Mouse (Mus musculus) regulatory T cell (primary cell): ENCODE results near the gene Mrtfa.

ENCODE experiments used
- in situ Hi-C: fragments of 300-600 bp; cut with MboI, MseI; formaldehyde crosslinking; loops from one replicate; pipeline ENCODE4 v1.15.1; 2025; ENCODE audit warnings: high pct_unique_total_duplicates

Mrtfa gene

DNA sequence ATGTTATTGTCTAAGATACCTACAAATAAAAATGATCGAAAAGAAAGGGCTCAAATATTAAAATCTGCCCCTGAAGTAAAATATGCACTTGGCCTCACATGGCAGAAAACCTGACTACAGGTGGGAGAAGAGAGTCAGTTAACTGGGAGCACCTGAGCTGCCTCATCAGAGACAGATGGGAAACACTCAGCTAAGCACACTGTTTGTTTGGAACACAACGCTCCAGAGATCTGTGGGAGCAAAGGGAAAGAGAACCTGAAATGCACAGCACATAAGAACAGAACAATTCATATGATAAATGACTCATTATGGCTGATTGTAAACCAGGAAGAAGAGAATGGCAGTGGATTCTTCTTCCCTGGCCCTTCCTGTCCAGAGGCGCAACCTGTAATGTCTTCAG, 87.1 kb downstream of the Mrtfa start:
- in situ Hi-C loops: no loop called here

DNA sequence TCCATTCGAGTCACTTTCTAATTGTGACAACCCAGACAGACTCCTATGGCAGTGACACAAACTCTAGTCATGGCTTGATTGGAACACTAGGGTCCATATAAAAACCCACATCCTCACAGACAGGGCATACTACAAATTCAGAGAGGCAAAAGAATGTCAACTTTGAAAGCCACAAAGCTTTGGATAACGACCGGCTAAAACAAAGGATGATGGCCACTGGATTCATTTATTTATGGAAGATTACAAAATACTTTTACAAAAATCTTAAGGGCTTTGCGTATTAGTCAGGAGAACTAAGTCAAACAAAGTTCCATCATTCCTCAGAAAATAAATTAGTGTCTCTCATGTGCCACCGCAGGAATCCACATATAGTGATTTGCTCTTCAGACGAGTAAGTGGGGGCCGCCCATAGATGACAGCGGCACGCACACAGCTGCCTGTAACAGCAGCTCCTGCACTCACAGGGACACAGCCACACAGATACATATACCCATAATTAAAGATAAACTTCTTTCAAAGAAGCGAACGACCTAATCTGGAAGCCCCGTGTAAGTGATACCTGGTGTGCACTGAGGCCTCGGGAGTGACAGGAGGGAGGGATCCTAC, 88.2 kb downstream of the Mrtfa start:
- in situ Hi-C loops: no loop called here

DNA sequence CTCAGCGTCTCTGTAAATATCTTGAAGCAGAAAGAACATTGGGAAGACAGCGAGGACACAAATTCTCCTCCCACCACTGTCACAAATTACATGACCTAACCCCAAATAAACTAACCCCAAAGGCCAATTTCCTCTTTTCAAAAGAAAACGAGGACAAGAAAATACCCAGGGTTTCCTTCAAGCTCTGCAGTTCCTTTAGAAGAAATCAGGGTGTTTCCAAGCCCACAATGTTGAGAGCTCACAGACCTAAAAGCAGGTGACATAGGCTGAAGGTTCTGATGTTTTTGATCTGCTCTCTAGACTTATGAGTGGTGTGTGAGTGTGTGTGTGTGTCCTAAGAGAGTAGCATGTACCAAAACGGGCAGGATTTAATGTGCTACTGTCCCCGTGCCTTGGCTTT, 89.2 kb downstream of the Mrtfa start:
- in situ Hi-C loops: no loop called here

DNA sequence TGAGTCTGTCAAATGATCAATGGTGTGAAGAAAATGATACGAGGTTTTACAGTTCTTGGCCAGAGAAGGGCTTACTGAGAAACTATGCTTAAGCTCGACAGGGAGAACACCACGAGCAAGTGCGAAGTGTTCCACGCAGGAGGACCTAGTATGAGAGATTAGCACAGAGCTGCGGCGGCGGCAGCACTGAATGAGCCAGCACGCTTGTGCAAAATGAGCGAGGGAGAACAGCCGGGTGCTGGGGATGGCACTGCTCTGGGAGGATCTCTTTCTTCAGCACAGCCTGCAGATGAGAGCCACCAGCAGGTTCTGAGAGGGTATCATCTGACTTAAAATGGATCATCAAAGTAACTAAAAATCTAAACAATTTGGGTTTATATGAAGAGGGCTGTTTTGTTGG, 91.3 kb downstream of the Mrtfa start:
- in situ Hi-C loops: no loop called here

DNA sequence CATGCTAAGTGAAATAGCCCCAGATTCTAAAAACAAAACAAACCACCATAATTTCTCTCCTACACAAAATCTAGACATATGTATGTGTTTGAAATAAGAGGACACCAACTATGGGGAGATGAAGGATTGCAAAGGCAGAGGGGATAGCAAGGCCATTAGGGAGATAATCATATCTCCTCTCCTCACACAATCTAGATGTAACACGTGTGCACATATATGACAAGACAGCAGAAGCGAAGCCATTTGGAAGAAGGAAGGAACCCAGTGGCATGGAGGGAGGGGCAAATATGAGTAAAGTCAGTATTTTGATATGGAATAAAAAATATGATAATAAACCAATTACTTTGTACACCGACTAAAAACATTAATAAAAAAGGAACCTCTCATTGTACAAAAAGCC, 91.9 kb downstream of the Mrtfa start:
- in situ Hi-C loops: no loop called here

DNA sequence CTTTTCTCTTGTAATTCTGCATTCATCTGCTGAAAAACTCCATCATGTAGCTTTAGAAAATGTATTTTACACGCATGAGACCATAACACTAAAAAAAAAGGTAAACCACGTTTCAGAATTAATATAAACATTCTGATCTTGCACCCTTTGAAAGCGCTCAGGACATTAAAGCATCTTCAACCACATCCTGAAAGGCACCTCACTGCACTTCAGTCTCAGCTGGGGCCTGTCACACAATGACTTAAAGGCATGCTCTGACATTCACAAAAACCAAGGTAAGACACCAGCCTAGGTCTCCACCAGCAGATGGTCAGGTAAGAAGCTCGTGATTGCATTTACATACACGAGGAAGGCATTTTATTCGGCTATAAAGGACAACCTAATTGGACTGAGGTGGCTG, 92.7 kb downstream of the Mrtfa start:
- in situ Hi-C loops: no loop called here

DNA sequence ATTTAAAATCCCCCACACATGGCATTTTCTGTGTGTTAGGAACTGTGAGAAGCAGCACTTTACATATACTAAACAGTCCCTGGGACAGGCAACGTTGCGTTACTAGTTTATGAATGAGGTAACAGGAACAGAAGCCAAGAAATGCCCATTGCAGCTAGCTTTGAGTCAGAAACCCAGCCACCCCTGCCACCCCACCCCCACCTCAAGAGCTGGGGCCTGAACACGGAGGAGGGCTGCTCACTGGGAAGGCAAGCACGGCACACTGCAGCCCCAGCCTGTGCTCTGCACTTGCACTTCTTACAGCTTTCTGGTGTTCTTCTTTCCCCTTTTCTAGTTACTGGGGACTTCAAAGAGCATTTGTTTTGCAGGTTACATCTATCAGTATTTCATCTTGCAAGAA, 93.1 kb downstream of the Mrtfa start:
- in situ Hi-C loops: no loop called here

DNA sequence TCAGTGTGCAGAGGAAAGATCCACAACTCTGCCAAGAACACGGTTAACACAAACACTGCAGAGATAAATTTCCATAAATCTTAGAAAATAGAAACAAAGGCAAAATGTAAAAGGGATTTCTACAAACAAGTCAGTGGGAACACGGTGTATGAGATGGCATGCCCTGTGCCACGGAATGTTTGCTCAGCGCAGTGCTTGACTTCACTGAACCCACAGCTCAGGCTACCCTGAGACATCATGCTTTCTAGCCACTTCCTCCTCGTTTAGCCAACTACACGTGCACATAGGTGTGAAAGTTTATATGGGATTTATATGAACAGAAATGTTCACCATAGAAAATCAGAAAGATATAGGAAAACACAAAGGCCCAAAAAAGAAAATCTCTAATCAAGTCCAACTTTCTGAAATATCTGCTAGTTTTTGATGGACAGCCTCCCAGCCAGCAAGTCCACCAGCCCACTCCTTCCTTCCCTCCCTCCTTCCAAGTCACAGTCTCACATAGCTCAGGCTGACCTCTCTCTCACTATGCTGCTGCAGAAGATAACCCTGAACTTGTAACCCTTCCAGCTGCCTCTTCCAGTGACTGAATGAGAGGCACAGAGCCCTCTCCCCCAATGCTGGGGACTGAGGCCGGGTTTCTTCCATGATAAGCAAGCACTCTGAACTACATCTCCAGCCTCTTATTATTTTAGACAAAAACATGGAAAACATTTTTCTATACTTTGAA, 94.1 kb downstream of the Mrtfa start:
- in situ Hi-C loops: no loop called here

DNA sequence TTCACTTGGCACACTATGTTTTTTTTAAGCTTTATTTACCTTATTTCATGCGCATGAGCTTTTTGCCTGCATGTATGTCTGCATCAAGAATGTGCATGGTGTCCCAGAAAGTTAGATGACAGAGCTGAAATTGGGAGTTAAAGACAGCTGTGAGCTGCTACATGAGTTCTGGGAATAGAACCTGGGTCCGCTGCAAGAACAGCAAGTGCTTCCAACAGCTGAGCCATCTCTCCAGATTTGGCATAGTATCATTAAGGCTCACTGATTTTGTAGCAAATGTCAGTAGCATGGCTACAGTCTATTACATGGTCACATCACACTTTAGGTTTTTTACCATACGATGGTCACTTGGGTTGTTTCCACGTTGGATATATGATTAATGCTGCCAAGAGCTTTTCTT, 97.5 kb downstream of the Mrtfa start:
- in situ Hi-C loops: no loop called here

DNA sequence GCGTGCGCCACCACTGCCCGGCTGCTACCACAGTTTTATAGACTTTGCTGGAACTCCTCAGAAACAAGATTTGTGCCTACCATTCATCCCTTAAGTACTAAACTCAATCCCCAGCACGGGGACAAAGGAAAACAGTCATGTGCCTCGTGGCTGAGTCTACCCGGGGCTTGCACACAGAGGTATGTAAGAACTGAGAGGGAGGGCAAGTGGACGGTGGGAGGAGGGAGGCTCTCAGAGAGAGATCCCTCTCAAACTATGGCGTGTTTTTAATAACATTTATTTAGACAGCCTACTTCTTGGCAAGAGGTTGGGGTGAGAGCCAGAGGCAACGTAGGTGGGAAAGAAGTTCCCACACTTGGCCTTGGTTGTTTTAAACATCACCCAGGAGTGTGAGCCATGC, 98.8 kb downstream of the Mrtfa start:
- in situ Hi-C loops: no loop called here

DNA sequence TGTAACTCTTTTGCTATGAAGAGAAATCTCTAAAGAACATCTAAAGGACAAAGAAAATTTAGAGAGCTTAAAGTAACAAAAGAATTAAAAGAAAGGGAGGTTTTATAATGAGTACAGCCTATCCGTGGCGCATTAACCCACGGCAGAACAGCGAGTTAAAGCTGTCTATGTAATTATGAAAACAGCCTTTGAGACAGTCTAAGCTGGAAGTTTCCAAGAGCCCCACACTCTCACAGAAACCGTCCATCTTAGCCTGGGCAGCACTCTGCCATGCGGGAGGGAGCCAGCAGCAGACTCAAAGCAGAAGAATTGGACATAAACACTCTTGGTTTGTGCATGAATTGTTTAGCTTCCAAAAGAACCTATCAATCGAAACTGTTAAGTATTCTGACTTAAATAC, 103.0 kb downstream of the Mrtfa start:
- in situ Hi-C loops: no loop called here

DNA sequence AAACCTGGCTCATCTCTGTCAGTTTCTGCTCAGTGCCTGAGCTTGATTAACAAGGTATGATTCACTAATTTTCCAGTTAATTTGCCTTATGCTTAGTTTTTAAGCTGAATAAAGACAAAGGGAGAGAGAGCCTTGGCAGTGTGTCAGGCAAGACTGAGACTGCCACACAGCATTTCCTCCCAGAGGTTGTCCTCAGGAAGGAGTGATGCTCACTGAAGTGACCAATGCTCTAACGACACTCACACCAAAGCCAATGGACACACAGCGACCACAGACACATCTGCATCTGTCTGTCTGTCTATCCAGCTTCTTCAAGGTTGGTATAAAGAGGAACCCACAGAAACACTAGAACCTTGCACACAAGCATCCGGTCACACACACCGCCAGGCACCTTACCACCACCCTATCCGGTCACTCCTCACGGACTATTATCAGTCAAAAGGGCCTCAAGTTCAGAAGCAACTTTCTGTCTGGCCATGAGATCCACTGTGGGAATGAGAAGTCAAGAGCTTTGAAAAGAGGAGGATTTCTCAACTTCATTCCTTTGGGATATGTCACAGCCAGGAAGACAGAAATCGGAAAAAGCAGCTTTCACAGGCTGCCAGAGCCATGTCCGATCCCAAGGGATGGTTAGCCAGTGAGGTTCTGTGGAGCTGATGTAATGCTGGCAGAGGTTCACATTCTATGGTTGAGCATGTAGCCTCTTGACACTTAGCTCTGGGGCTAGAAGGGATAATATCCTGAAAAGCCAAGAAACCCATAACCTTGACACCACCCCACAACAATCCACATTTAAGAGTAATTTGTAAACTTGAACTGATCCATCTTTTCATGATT, 103.7 kb downstream of the Mrtfa start:
- in situ Hi-C loops: no loop called here

DNA sequence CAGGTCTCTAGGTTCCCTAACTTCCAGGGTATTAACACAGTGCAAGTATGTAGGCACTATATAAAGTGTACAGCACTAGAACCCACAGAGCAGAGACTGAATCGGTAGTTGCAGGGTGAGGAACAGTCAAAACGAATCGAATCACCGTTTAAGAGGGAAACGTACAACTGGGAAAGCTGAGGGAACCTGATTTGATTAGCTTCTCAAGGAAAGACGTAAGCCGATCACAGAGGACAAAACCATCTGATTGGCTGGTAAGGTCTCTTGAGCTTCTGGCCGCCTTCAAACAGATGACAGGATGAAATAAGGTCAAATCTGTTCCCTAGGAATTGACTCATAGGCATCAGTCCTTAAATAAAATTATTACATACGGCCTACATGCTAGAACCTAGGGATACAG, 106.7 kb downstream of the Mrtfa start:
- in situ Hi-C loops: no loop called here

DNA sequence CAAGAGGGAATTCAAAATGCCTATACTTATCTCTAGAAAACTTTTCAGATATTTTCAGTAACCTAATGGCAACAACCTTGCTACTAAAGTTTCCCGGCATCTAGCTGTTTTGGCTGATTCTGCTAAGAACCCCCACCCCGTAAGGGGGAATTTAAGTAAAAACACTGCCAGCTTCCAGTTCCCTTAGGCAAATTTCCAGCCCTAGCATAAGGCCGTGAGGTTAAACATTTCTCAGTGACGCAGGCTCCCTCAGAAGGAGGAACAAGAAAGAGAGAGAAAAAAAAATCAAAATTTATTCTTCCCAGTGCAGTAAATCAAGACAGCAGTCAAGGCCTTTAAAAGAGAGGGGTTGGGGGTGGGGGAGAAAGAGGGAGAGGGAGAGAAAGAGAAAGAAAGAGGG, 107.3 kb downstream of the Mrtfa start:
- in situ Hi-C loops: no loop called here

DNA sequence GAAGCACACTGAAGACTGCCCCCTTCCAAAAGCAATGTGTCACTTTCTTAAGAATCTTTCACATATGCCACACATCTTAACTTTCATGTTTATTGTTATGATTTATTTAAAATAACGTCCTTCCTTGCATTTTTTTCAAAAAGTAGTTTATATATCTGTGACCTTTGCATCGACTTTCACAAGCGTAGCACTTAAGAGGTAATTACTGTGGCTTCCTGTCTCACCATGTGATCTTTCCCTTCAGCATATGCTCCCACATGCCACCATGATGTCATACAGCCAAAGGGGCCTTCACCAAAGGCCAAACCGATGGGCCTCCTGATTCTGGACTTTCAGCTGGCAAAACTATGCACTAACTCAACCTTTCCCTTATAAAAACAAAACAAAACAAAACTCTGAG, 109.3 kb downstream of the Mrtfa start:
- in situ Hi-C loops: no loop called here

DNA sequence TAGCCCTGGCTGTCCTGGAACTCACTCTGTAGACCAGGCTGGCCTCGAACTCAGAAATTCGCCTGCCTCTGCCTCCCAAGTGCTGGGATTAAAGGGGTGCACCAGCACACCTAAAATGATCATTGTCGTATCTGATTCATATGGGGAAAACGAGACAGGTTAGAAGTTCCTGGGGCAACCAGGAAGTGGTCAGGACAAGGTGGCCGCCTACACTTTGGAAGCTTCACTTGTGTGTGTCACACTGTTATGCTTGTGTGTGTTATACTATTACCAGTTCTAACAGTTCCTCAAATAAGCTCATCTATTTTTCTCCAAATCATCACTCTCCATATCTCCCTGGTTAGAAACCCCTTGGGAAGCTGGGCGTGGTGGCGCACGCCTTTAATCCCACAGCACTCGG, 110.2 kb downstream of the Mrtfa start:
- in situ Hi-C loops: no loop called here

DNA sequence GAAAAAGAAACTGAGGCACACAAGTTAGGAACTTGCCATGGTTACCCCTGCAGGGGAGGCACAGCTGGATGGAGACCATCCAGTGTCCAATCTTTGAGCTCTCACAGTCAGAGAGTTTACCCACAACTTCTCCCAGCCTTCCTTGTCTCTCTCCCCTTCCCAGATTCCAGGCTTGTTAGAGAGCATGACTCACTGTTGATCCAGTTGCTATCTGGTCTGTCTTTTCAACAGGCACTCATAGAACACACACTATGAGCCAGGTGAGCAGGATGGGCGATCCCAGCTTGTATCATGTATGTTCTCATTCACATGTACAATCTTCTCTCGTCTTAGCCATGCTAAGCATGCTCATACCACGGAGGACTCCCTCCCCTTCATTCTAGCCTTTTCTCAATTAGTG, 111.3 kb downstream of the Mrtfa start:
- in situ Hi-C loops: no loop called here

DNA sequence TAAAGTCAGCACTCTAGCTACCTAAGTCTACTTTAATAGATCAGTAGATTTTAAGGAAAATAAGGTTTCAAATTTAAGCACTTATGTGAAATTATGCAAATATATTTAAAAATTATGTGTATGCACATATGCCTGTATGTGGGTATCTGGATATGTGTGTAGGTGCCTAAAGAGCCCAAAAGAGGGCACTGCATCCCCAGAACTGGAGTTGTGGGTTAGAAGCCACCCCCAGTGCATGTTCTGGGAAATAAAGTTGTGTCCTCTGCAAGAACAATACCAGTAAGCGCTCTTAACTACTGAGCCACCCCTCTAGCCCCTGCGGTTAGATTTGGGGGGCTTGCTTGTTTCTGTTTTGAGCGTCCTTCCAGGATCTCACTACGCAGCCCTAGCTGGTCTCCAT, 113.0 kb downstream of the Mrtfa start:
- in situ Hi-C loops: no loop called here

DNA sequence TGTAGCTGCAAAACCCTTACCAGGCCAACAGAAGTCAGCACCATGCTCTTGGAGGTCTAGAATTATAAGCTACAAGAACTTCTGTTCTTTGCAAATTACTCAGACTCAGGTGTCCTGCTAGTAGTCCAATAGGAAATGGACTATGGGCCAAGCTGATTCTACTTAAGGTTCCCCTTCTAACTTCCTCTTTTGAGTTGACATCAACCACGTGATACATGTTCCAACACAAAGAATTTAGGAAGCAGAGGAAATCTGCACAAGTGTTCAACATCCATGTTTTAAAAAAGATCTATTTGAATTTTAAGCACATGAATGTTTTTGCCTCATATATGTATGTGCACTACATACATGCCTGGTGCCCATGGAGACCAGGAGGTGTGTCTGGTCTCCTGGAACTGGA, 116.0 kb downstream of the Mrtfa start:
- in situ Hi-C loops: loop anchor here (5.0 kb wide), 1 partner anchor 123 kb away; no protein-coding TSS in a partner anchor

DNA sequence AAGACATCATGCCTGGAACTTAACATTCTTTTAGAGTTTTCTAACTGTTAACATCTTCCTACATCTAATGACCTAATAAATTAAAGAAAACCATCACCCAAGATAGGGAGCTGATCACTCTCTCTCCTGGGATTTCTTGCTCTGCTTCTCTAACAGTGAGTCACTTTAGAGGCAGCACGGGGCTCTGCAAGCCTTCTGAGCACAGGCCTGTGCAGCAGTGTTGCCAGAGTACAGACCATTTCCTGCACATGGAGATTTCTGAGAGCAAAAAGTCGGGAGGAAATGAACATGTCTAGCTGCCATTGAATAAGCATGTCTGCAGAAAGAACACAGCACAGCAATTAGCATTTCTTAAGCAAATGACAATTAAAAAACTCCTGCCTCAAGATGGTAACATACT, 116.8 kb downstream of the Mrtfa start:
- in situ Hi-C loops: loop anchor here (5.0 kb wide), 1 partner anchor 124 kb away; no protein-coding TSS in a partner anchor

DNA sequence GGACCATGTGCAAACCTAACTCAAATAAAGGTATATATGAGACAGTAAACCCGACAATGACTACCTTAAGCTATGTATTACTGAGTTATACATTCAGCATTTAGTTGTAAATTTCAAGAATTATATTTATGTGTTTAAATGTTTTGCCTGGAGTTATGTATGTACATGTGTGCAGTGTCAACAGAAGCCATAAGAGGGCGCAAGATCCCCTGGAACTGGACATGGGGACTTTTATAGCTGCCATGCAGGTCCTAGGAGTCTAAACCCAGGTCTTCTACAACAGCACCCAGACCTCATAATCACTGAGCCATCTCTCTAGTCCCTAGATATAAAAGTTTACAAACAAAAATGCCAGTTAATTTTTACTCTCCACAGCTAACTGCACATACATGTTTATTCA, 117.8 kb downstream of the Mrtfa start:
- in situ Hi-C loops: loop anchor here (5.0 kb wide), 1 partner anchor 125 kb away; no protein-coding TSS in a partner anchor

DNA sequence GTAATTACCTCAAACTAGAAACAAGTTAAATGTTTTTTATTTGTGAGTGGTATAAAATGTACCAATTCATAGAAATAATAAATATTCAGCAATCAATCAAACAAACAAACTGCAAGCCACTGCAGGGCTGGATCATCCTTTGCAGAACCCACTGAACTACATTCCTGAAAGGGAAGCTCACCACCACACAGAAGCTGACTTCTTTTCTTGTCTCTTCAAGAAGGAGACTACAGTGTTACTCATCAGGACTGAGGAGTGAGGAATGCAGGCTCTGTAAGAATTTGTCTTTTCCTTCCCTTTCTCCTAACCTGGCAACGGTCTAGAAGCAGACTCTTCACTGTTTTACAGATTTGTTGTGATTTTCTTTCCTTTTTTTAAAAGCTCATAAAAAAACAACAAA, 120.1 kb downstream of the Mrtfa start:
- in situ Hi-C loops: loop anchor here (5.0 kb wide), 1 partner anchor 127 kb away; no protein-coding TSS in a partner anchor
